Comparison of ENCODE assay signal across 12 mouse cellular contexts in genomic region chr14:123009108-123010018, GRCm38 (mm10). TPM values are rescaled to one million over a fixed set of nuclear protein-coding genes. Genes with fewer than 3 reads are reported as not detected.
A peak's percentile ranks its signal among the peaks of the same experiment; 100 is the strongest.
DNase-seq lines count a peak whose midpoint lies in the region; ATAC-seq lines count a peak whose summit lies in the region.
"Had no signal": no experiment of that assay in that cellular context is flagged by ENCODE, and none has a peak within 500 bp of the region (broad histone marks: within the 10 kb centered on the region; RNA-seq: fewer than 3 reads in every experiment).

No protein-coding gene starts in this region.

- H3K9ac ChIP-seq in heart, embryonic 14.5 days (ENCODE audit: low read length): no peak overlapping the region
- H3K9ac ChIP-seq in forebrain, embryonic 14.5 days (ENCODE audit: low read length): no peak overlapping the region
- no peak overlapping the region for H3K9ac ChIP-seq in midbrain, embryonic 14.5 days (replicated peaks; ENCODE audit: low read length)
- H3K9ac ChIP-seq: liver, embryonic 12.5 days had no signal

- no peak overlapping the region for H3K4me3 ChIP-seq in heart, embryonic 14.5 days (ENCODE audit: control insufficient read depth in 1 of 2, insufficient read depth in 1 of 2, low read depth in 1 of 2, low read length in 2 of 2)
- H3K4me3 ChIP-seq in forebrain, embryonic 14.5 days (ENCODE audit: low read depth, low read length): no peak overlapping the region
- H3K4me3 ChIP-seq in midbrain, embryonic 14.5 days (replicated peaks; ENCODE audit: low read depth, low read length): no peak overlapping the region
- H3K4me3 ChIP-seq: liver, embryonic 12.5 days had no signal

- DNase-seq in heart, postnatal 10 days: no peak
- DNase-seq in MN1 (ENCODE audit: low spot score): peak; percentile 9
- DNase-seq in forebrain, embryonic 14.5 days (ENCODE audit: low spot score): peak; percentile 49
- DNase-seq in midbrain, embryonic 14.5 days: peak; percentile 71
- no peak for DNase-seq in kidney, adult 11 months
- DNase-seq in frontal cortex, postnatal 10 days (ENCODE audit: low spot score in 2 of 2): no peak
- no peak for DNase-seq in adrenal gland, postnatal 10 days
- DNase-seq: kidney, postnatal 25 days; right cerebral cortex, adult 18-20 months had no signal

- peak overlapping the region; percentile 8 for H3K4me2 ChIP-seq in heart, embryonic 14.5 days (ENCODE audit: low read length)
- no peak overlapping the region for H3K4me2 ChIP-seq in forebrain, embryonic 14.5 days (ENCODE audit: low read length)
- H3K4me2 ChIP-seq in midbrain, embryonic 14.5 days (ENCODE audit: low read length): no peak overlapping the region
- H3K4me2 ChIP-seq: liver, embryonic 12.5 days had no signal

- intact Hi-C loops in heart, postnatal 10 days (cut with DNase I): no loop called here

- no peaks in the 10 kb centered on the region for H3K27me3 ChIP-seq in heart, embryonic 14.5 days (ENCODE audit: control insufficient read depth, insufficient read depth, low read length)
- no peaks in the 10 kb centered on the region for H3K27me3 ChIP-seq in forebrain, embryonic 14.5 days (replicated peaks; ENCODE audit: control insufficient read depth, insufficient read depth, low read length)
- H3K27me3 ChIP-seq in midbrain, embryonic 14.5 days (ENCODE audit: control insufficient read depth, insufficient read depth, low read length): no peaks in the 10 kb centered on the region
- H3K27me3 ChIP-seq: liver, embryonic 12.5 days had no signal

- whole genome bisulfite sequencing in heart, embryonic 14.5 days: 18% methylated on average over 18 of the region's 18 CpGs
- 47% methylated on average over 18 of the region's 18 CpGs for WGBS in forebrain, embryonic 14.5 days
- WGBS in midbrain, embryonic 14.5 days: 31% methylated on average over 18 of the region's 18 CpGs

- peak; percentile 59; the same call in 1 of the 2 replicates for ATAC-seq in heart, embryonic 14.5 days (ENCODE audit: insufficient number of reproducible peaks, insufficient read depth, low FRiP score, low read depth)
- peak; percentile 90 for ATAC-seq in forebrain, embryonic 14.5 days
- ATAC-seq in midbrain, embryonic 14.5 days (ENCODE audit: low FRiP score, low TSS enrichment): peak; percentile 83
- ATAC-seq: inflammation-experienced regulatory T-cells, adult 6 months; liver, embryonic 12.5 days had no signal

- H3K27ac ChIP-seq in heart, embryonic 14.5 days (replicated peaks in 1 of 2; ENCODE audit: control insufficient read depth in 1 of 2, insufficient read depth in 1 of 2, low read depth in 2 of 2, low read length in 2 of 2): peak overlapping the region in 1 of 2 experiments; percentile 32; a peak in 2 of 4 replicates
- H3K27ac ChIP-seq in forebrain, embryonic 14.5 days (ENCODE audit: low read depth, low read length): no peak overlapping the region
- peak overlapping the region; percentile 70 for H3K27ac ChIP-seq in midbrain, embryonic 14.5 days (replicated peaks; ENCODE audit: low read depth, low read length)
- H3K27ac ChIP-seq: liver, embryonic 12.5 days had no signal

- H3K36me3 ChIP-seq in heart, embryonic 14.5 days (ENCODE audit: control insufficient read depth, insufficient read depth, low read length): no peaks in the 10 kb centered on the region
- no peaks in the 10 kb centered on the region for H3K36me3 ChIP-seq in forebrain, embryonic 14.5 days (ENCODE audit: control insufficient read depth, insufficient read depth, low read length)
- H3K36me3 ChIP-seq in midbrain, embryonic 14.5 days (ENCODE audit: control insufficient read depth, insufficient read depth, low read length): no peaks in the 10 kb centered on the region
- H3K36me3 ChIP-seq: liver, embryonic 12.5 days had no signal

- no peaks in the 10 kb centered on the region for H3K9me3 ChIP-seq in heart, embryonic 14.5 days (ENCODE audit: control insufficient read depth, low read length)
- no peaks in the 10 kb centered on the region for H3K9me3 ChIP-seq in forebrain, embryonic 14.5 days (replicated peaks; ENCODE audit: control insufficient read depth, low read length)
- H3K9me3 ChIP-seq in midbrain, embryonic 14.5 days (ENCODE audit: control insufficient read depth, low read length): no peaks in the 10 kb centered on the region
- H3K9me3 ChIP-seq: liver, embryonic 12.5 days had no signal

- peaks cover 4 to 6% of the 10 kb centered on the region in 2 experiments; a peak in 2 of 4 replicates for H3K4me1 ChIP-seq in heart, embryonic 14.5 days (ENCODE audit: control insufficient read depth in 2 of 2, insufficient read depth in 2 of 2, low read length in 2 of 2)
- peaks cover 4% of the 10 kb centered on the region; the same call in 1 of the 2 replicates for H3K4me1 ChIP-seq in forebrain, embryonic 14.5 days (ENCODE audit: control insufficient read depth, insufficient read depth, low read length)
- 0 out of 2 replicates have a peak, but pooled peaks cover 3% of the 10 kb centered on the region for H3K4me1 ChIP-seq in midbrain, embryonic 14.5 days (ENCODE audit: control insufficient read depth, insufficient read depth, low read length)
- H3K4me1 ChIP-seq: liver, embryonic 12.5 days had no signal

RNA-seq across cellular contexts. Expression of gene Tmtc4, which starts 25.5 kb away (rescaled TPM):
- polyA plus RNA-seq in heart, embryonic 14.5 days (2014; fragmentation: Nextera tagmentation; extraction: Ambion mirVana): 17.4 and 18.3 TPM in 2 replicates
- 10 to 100 TPM; 14.3 to 22.4 TPM for total RNA-seq in heart, postnatal 10 days (2021)
- 41.5 and 41.8 TPM in 2 replicates for polyA plus RNA-seq in forebrain, embryonic 14.5 days (2014; fragmentation: Nextera tagmentation; extraction: Ambion mirVana)
- polyA plus RNA-seq in midbrain, embryonic 14.5 days (2014; fragmentation: Nextera tagmentation; extraction: Ambion mirVana): 45.7 and 61.8 TPM in 2 replicates
- total RNA-seq in adrenal gland, postnatal 10 days (2021): 10 to 100 TPM; 20.0 to 28.3 TPM

Comparison
In these comparisons a context has a peak if more than half of its experiments do, and no peak if none do; other contexts are left out.
1. DNase-seq: peak in MN1 (single experiment), forebrain, embryonic 14.5 days (single experiment) and midbrain, embryonic 14.5 days (single experiment); none in heart, postnatal 10 days (0 of 2), kidney, adult 11 months (single experiment), frontal cortex, postnatal 10 days (0 of 2) and adrenal gland, postnatal 10 days (single experiment).
2. Peak in every context shown above with its lines, with median percentiles within 50 percentile points of each other: ATAC-seq.